Mouse (Mus musculus) gastrocnemius, postnatal 25 days (tissue): ENCODE results near the gene Zfc3h1. TPM values are rescaled to one million over a fixed set of nuclear protein-coding genes. Genes with fewer than 3 reads are reported as not detected.

Experiments used
- DNase-seq: peaks from one replicate; pipeline ENCODE4 v3.0.0; 2022
- total RNA-seq, 2 experiments: library from RNA; stranded (reverse); gene quantifications; 1 replicate in 1 of 2; 2 replicates in 1 of 2; pipeline ENCODE4 v1.2.3; 2021

Zfc3h1 gene
- total RNA-seq, 2 experiments from 2014 or later = 9.4 to 11.0 TPM

DNA sequence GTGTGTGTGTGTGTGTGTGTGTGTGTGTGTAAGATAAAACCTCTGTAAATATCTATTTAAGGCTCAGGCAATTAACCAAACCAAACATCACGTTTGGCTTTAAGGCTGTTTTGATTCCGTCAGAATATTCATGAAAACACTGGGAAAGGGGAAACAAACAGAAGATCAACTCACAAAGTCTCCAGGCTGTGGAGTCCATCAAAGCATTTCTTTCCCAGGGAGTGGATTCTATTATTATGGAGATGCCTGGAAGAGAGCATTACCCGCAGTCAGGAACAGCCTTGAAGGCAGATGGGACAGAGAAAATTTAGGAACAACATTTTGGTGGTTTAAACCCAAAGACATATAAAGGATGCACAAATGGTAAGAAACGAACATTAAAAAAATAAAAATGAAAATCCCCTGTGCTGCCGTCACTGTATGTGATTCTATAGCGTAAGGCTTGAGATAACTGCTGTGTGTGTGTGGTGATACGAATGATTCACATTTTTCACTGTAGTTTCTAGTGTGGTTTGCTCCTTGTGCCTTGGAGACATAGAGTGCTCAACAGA is 90.3 kb downstream of the Zfc3h1 start:
- no peak for DNase-seq

DNA sequence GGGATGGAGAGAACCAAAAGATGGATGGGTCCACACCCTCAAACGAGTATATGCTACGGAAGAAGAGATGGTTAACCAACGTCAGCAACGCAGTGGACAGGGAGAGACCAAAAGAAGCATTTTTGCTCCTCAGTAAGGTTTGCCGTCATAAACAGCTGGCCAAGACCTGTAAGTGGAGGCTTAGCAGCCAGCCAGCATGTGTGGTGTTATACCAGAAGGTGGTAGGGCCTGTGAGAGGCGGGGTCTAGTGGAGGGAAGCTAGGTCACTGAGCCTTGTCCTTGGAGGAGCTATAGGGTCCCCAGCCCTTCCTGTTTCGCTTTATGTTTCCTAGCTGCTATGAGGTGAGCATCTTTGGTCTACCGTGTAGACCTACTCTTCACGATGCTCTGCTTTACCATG is 91.7 kb downstream of the Zfc3h1 start:
- DNase-seq = no peak

DNA sequence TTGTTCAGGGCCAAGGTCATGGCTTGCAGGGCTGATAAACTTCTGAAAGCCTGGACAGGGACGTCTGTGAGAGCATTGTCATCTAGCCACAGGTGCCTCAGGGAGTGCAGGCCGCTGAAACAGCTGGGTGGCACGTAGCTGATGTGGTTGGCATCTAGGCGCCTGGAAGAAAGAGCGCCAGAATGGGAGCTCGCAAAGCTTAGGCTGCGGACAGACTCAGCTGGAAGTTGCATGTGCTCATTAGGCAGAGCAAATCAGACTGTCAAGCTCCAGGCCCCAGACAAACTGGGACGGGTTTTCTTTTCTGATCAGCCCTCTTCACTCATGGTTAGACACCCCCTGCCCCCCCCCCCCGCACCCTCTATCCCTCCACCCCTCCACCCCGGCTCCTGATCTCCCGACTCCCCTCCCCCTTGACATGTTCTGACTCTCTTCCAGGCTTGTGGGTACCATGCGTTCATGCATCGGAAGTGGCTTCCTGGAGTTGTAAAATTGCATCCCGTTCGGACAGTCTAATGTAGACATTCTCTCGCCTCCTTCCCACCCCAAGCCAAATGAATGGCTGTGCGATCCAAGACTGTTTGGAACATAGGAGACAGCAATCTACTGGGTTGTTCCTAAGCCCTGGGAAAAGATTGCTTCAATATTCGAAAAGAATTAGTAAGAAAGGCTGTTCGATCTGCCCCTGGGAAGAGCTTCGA is 93.8 kb downstream of the Zfc3h1 start:
- DNase-seq = no peak

Other genes starting within 250 kb of the Zfc3h1 start
- gene Tph2, start 199.9 kb upstream of the Zfc3h1 start, total RNA-seq = not detected
- 10 to 100 TPM; 35.9 to 40.5 TPM for gene Tbc1d15, start 133.5 kb upstream of the Zfc3h1 start, total RNA-seq
- gene Rab21, start 69.4 kb upstream of the Zfc3h1 start, total RNA-seq = 10 to 100 TPM; 42.8 to 43.7 TPM
- gene Tmem19, start 22.5 kb upstream of the Zfc3h1 start, total RNA-seq = 10 to 100 TPM in 1 of 2 experiments, 1 to 10 TPM in 1; 8.8 to 14.9 TPM
- 1 to 10 TPM; 6.1 to 7.8 TPM for gene Thap2, start 516 bp upstream of the Zfc3h1 start, total RNA-seq
- not detected for gene A930009A15Rik, start 185.0 kb downstream of the Zfc3h1 start, total RNA-seq
- gene Lgr5, start 202.8 kb downstream of the Zfc3h1 start, total RNA-seq = under 1 TPM in 1 of 2 experiments, not detected in 1; 0.35 TPM